Mouse (Mus musculus): ENCODE measurements around the gene Cmtm3.
A peak's percentile ranks its signal among the peaks of the same experiment; 100 is the strongest.
"Not testable (repeated sequence)": the region's sequence is repeated elsewhere in the genome, so short reads cannot be mapped to it uniquely, and the experiment has no call there.

Gene Cmtm3

DNA sequence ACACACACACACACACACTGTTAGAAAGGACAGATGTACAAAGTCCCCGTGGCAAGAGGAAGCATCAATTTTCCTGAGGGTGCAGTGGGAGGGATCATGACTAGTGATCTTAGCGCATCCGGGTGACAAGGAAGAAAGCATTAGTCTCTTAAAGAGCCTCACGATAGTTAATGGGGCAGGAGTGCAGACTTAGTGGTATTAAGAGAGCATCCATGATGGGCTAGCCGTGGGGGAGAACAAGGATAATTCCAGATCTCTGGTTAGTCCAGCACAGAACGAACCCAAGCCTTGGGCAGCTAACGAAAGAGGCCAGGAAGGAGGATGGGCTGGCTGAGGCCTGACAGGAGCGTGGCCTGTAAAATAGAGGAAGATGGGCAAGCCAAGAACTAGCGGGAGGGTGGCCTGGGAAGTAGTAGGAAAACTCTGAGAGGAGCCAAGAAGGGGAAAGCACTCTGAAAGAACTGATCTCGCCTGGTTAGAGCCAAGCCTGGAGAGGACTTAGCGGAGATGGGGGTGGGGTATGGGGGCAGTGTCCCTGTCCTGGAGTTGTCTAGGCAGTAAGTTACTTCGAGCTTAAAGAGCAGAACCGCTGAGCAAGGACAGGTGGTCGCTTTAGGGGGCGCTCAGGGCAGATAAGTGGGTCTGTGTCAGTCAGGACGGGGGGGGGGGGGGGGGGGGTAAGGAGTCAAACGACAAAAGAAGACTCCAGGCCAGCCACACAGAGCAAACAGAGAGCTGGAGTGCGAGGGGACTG is at the start of gene Cmtm3:
TSS of gene Cmtm3 (plus strand) at position 182 of the 754 bp plus-strand sequence.
- DNase-seq (ENCODE audit: low spot score in 2 of 2) = peak in 1 of 2 experiments; percentile 20

DNA sequence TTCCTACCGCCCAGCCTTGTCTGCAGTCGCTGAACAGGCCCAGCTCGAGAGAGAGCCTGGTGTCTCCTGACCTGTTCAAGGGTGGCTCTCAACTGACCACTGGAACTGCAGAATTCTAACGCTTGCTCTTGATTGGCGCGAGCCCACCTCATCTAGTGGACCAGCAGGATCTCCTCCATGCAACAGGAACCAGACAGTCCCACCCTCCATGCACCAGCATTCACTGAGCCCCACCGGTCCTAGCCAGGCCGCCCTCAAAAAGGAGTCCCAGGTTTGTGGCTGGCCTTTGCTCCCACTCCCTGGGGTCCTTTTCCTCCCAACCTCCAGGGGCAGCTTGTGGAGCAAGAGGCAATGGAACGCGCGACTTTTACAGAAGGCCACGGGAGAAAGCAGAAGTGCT is 46.1 kb upstream of the Cmtm3 start, which contains the start of gene Cmtm2a:
TSS of gene Cmtm2a (minus strand) at position 101 of the 400 bp plus-strand sequence.
- not testable (repeated sequence) for DNase-seq (ENCODE audit: low spot score in 2 of 2)

DNA sequence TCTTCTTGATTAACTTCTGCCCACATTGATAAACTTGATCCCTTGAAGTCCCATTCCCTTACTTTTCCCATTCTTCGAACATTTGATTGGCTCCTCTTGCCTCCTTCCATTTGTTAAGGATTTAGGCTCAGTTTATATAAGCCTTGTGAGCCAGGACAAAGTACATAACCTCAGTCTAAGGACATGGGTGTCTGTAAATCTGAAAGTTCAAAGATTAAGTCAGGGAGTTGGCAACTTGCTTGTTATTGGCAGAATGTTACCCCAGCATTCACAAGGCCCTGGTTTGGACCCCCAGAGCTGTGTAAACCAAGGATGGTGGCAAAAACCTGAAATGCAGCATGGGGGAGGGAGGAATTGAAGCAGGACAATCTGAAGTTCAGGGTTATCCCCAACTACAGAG is 44.8 kb upstream of the Cmtm3 start:
- no peak for DNase-seq (ENCODE audit: low spot score in 2 of 2)

DNA sequence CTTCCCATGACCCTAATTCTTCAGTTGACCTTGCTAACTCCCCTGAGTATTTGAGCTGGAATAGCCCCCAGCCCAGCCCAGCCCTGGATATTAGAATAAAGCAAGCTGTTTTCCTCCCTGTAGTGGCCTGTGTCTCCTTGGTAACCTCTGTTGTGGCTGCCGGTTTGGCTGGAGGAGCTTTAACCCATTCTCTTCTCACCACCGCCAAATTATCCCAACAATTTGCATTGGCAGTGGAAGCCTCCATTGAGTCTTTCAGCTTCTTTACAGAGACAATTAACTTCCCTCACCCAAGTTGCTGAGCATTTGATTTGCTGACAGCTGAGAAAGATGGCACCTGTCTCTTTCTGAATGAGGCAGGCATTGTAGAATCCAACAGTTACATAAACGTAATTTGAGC is 37.6 kb upstream of the Cmtm3 start:
- DNase-seq (ENCODE audit: low spot score in 2 of 2) = not testable (repeated sequence)

DNA sequence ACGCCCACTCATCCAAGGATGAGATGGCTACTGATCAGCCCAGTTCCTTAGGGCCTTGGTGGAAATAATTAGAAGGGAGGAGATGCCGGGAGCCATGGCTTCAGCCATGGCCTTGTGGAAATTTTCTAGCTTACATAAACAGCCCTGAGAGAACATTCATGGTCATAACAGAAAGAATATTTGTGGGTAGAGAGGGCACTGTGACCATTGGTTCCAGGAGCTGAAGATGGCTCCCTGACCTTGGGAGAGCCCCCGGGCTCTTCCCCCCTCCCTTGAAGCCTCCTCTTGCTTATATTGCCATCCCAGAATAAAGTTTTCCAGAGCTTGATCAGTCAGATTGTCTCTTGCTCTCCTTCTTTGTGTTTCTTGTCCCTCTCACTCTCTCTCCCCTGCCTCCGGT is 36.7 kb upstream of the Cmtm3 start:
- not testable (repeated sequence) for DNase-seq (ENCODE audit: low spot score in 2 of 2)

DNA sequence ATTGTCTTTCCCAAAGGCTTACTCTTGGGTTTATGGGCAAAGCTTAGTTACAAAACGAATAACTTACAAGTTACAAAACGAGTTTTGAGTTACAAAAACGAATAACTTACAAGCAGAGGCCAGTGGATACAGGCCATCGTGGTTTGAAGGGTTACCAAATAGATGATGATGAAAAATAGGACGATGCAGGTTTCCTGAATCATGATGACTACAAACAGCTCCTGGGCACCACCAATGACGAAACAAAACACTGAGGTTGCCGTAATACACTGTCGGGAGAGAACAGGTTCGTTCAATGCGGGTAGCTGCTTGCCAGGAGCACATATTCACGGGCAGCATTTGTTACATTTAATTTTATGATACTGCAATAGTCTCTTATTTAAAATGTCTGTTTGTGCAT is 34.2 kb upstream of the Cmtm3 start:
- DNase-seq (ENCODE audit: low spot score in 2 of 2) = no peak

DNA sequence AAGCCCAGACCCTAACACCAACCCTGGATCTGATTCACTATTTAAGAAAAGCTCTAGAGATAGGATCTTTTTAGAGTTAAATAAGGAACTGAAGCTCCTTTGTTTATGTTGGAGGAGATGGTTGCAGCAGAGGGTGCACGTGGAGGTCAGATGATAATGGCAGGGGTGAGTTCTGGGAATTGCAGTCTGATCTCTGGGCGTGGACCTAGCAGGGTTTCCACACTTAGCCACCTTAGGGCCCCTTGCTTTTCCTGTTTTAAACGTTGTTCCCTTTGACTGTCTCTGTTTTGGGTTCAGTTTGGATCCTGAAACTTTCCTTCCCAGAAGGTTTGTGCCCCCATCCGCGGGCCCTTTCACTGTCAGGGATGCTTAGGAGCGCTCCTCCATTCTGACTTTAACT is 30.9 kb upstream of the Cmtm3 start:
- not testable (repeated sequence) for DNase-seq (ENCODE audit: low spot score in 2 of 2)

DNA sequence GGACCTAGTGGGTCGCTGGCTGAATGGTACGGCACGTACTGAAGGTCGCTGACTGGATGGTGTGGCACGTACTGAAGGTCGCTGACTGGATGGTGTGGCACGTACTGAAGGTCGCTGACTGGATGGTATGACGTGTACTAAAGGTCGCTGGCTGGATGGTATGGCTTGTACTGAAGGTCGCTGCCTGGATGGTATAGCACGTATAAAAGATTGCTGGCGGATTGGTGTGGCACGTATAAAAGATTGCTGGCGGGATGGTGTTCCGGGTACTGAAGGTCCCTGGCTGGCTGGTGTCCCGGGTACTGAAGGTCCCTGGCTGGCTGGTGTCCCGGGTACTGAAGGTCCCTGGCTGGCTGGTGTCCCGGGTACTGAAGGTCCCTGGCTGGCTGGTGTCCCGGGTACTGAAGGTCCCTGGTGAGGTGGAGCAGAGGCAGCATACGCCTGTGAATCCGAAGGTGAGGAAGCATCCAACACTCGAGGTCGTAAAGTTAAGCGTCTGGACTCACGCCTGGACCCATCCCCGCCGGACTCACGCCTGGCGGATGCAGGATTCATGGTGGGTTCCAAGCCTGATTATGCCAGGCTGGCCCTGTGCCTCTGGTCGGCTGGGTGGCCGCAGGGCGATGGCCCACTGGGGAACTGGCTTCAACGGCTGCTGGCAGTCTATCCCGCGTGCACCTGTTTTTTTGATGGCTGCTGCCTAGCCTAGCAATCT is 29.6 kb upstream of the Cmtm3 start, which contains the start of the genes Gm45711 and Cmtm1:
TSS of gene Gm45711 (minus strand) at position 641 of the 715 bp plus-strand sequence.
TSS of gene Cmtm1 (minus strand) at position 705 of the 715 bp plus-strand sequence.
- DNase-seq (ENCODE audit: low spot score in 2 of 2) = not testable (repeated sequence)

DNA sequence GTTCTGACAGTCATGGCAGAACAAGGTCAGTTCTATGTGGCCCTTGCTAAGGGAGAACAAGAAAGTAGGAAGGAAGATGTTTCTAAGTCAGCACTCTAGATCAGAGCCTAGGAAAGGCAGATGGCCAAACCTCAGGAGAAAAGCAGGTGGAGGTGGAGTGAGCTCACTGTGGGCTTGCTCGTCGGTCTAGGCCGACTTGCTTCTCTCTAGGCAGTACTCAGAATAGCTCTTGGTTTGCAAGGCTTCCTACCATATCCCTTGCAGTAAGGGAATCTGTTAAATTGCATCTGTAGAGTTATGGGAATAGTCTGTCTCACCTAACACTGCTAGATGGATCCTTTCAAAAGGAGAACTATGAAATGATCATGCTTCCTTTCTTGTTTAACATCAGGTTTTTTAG is 27.2 kb upstream of the Cmtm3 start:
- not testable (repeated sequence) for DNase-seq (ENCODE audit: low spot score in 2 of 2)

DNA sequence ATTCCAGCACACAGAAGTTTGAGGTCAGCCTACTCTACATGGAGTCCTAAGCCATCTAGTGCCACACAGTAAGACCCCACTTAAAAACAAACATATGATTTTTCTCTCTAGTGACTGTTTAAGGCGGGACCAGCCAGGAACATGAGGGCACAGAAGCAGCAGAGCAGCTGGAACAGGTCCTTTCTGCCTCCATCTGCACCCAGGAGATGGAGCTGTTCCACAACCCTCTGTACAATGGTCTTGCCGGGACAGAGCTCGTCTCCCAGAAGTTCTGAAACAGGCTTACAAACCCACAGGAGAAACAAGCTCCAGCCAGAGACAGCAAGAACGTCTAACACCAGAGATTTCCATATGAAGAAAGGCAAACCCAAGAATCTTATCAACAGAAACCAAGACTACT is 25.9 kb upstream of the Cmtm3 start:
- no peak for DNase-seq (ENCODE audit: low spot score in 2 of 2)

DNA sequence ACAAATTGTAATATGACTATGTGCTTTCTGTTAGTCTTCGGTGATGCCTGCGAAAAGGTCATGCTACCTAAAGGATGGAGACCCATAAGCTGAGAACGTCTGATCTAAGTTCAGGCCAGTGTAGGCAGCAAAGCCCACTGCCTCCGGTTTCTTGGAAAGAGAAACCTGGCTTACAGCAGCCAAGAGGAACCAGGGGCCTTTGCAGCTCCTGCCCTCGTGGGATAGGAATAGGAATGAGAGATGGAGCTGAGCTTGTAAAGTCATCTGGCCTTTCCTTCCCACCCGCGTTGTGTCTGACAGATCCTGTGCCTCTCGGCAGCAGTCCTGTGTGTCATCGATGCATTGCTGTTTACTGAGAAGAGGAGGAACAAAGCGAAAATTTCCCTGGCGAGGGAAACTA is 17.9 kb upstream of the Cmtm3 start, which contains the start of gene Gm11020:
TSS of gene Gm11020 (plus strand) at position 301 of the 400 bp plus-strand sequence.
- DNase-seq (ENCODE audit: low spot score in 2 of 2) = not testable (repeated sequence)

DNA sequence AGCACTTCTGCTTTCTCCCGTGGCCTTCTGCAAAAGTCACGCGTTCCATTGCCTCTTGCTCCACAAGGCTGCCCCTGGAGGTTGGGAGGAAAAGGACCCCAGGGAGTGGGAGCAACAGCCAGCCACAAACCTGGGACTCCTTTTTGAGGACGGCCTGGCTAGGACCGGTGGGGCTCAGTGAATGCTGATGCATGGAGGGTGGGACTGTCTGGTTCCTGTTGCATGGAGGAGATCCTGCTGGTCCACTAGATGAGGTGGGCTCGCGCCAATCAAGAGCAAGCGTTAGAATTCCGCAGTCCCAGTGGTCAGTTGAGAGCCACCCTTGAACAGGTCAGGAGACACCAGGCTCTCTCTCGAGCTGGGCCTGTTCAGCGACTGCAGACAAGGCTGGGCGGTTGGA is 17.3 kb upstream of the Cmtm3 start, which contains the start of gene Cmtm2b:
TSS of gene Cmtm2b (plus strand) at position 301 of the 400 bp plus-strand sequence.
- DNase-seq (ENCODE audit: low spot score in 2 of 2) = not testable (repeated sequence)

DNA sequence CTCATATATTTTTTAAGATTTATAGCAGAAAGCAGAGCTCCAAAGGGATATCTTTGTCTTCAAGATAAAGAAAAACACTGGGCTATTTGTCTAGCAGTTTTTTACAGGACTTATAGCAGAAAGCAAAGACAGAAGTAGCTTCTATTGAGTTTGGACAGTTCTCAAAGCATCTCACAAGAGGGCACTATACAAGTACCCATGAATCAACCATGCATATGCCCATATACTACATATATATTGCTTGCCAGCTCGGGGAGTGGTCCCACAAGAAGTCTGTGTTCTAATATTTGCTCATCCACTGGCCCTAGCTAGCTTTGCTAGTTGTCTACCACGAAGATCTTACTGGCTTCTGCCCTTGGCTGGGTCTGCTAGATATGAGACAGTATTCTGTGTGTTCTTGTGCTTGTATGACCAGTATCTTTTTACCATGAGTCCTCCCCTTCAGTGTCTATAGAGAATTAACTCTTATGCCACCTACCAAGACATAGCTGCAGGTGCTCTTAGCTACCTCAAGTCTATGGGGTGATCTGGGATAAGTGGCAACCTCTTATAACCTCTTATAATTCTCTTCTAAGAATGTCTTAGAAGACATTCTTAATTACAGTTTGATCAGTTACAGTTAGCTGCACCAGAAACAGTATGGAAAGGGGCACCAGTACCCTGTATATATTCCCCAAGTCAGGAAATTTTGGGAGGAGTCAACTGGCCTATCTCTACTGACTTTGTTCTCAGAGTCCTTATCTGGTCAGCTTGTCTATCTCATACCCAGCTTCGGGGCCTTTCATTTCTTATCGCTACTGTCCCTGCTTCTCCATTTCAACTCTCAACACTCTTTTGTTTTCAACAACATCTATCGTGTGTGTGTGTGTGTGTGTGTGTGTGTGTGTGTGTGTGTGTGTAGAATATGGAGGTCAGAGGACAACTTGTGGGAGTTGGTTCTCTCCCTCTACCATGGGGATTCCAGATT is 6.3 kb upstream of the Cmtm3 start:
- no peak for DNase-seq (ENCODE audit: low spot score in 2 of 2)

DNA sequence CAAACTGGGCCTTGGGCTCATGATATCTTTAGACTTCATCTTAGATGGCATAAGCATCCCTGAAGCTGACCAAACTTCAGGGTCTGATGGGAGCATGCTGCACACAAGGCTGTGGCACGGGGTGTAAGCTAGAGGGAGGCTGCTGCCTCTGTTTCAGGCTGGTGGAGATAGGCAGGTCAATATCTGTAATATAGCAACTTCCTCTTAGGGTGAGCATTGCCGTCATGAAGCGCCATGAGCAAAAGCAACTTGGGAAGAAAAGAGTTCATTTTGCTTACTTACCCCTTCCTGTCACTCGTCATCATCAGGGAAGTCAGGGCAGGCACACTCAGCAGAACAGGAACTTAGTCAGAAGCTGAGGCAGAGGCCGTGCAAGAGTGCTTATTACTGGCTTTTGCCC is 5.4 kb upstream of the Cmtm3 start:
- DNase-seq (ENCODE audit: low spot score in 2 of 2) = no peak

DNA sequence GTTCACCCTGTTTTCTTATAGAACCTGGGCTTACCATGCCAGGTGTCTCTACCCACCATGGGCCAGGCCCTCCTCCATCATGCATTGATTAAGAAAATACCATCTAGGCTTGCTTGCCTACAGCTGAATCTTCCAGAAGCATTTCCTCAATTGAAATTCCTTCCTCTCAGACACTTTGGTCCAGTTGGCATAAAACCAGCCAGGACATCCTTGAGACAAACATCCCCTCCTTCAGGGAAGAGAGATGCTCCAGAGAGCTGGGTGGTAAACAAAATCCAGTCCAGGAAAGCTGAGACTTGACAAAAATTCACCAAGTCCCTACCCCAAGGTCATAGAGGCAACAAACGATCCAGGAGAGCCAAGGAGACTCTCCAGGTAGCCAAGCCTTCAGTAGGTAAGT is 5.0 kb upstream of the Cmtm3 start:
- no peak for DNase-seq (ENCODE audit: low spot score in 2 of 2)

DNA sequence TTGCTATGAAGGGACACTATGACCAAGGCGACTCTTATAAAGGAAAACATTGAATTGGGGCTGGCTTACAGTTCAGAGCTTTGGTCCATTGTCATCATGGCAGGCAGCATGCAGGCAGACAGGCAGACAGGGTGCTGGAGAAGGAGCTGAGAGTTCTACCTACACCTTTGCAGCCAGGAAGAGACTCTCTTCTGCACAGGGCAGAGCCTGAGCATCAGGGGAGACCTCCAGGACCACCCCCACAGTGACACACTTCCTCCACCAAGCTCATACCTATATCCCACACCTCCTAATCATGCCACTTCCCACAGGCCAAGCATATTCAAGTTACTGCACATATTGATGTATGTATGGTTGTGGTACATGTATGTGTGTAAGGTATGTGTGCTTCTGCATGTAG is 2.4 kb upstream of the Cmtm3 start:
- DNase-seq (ENCODE audit: low spot score in 2 of 2) = no peak

DNA sequence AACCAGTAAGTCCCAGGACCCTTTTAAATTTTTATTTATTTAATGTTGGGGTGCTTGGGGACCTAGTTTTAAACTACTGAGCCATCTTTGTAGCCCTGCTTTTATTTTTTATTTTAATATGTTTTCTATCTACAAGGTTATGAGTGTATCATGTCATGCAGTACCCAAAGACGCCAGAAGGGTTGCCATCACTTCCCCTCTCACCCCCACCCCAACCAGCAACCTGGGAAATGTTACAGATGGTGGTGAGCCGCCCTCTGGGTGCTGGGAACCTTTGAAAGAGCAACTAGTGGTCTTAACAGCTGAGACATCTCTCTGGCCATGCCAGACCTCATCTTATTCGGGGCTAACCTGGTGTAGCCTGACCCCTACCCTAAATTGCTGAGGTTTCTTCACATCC is 1.3 kb upstream of the Cmtm3 start:
- DNase-seq (ENCODE audit: low spot score in 2 of 2) = no peak

DNA sequence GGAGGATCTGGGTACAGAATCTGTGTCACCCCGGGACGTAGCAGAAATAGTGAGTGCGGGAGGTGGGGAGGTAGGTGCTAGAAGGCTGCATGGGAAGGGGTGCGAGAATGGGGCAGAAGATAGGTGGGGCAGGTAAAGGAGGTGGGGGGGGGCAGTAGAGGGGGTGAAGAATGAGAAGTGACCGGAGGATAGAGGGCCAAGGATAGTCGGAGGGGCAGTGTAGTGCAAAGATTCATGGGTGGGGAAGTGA is 698 bp downstream of the Cmtm3 start:
- DNase-seq (ENCODE audit: low spot score in 2 of 2) = no peak

DNA sequence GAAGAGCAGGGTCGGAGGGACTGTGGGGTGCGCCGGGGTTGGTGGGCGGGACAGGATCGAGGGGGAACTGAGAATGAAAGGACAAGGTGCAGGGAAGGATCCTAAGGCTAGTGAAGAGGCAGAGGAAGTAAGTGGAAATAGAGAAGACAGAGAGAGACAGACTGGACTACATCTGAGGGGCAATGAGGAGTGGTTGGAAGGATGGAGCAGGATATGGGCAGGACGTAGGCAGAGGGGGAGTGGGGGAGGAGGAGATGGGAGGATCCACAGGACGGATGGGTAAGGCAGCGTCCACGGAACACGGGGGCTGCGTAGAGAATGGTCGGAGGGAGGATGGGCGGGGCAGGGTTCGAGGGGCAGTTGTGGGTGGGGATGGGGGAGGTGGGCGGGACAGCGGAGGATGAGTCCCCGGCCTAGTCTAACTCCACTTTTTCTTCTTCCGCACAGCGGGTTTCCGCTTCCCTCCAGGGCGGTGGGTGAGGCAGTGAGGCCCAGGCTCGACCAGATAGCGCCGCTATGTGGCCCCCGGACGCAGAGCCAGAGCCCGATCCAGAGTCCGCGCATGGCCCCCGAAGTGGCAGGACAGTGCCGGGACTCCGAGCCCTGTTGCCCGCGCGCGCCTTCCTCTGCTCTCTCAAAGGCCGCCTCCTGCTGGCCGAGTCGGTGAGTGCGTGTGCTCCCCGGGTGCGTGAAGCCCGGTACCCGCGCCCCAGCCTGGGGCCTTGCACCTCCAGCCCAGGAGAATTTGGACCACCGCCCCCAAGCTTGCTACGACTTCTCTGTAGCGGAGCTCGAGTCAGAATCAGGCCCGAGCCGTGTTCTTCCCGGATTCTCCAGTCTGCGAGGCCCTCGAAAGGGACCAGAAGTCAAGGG is 1.3 kb downstream of the Cmtm3 start:
- DNase-seq (ENCODE audit: low spot score in 2 of 2) = peak in 1 of 2 experiments; percentile 63

DNA sequence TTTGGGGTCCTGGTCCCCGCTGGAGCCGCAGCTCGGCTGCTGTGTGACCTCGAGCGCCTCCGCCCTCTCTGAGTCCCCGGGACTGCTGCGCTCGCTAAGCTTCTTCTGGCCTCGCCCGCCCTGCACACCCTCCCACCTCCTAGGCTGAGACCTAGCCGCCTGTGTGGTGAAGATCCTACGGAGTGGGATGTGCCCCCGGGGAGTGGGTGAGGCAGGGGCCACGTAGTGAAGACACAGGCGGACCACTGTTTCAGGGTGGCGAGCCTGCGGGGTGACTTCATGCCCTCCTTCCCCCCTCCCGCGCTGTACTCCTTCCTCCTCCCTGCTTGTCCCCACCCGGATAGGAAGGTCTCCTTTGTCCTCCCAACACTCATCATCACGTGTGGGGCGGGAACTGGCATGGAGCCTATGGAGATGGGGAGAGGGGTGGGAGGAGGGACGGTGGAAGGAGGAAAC is 1.9 kb downstream of the Cmtm3 start:
- DNase-seq (ENCODE audit: low spot score in 2 of 2) = peak in 1 of 2 experiments; percentile 39

DNA sequence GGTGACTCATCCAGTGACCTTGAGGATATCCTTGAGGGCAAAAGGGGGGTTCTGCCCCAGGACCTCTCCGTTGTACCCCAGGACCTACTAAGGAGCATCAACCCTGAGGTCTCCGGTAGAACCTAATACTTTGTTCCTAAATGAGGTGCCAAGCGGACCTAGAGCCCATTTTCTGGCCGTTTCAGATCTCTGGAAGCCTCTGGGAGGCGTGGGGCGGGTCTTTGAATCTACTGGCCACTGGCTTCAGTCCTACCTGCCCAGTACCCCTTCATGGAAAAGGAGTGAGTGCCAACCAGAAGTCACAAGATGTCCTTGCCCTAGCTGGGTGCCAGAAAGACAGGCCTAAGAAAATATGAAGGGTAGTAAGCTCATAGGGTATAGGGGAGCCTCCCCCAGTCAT is 2.5 kb downstream of the Cmtm3 start:
- no peak for DNase-seq (ENCODE audit: low spot score in 2 of 2)
